Mouse (Mus musculus) hindbrain, embryonic 14.5 days (tissue): ENCODE measurements around the gene Gm4131. TPM values are rescaled to one million over a fixed set of nuclear protein-coding genes. Genes with fewer than 3 reads are reported as not detected.
"Not testable (repeated sequence)": the region's sequence is repeated elsewhere in the genome, so short reads cannot be mapped to it uniquely, and the experiment has no call there.

Experiments
- ATAC-seq: fragments of 200-750 bp; cut with Nextera tagmentation; 2 replicates; pipeline ENCODE4 v1.8.0; 2017; ENCODE audit warnings: moderate number of reproducible peaks, mild to moderate bottlenecking, moderate TSS enrichment, moderate library complexity; ENCODE audit not compliant: low FRiP score
- DNase-seq: peaks from one replicate; pipeline ENCODE4 v3.0.0-alpha.2; 2015; ENCODE audit warnings: low spot score
- H3K27ac ChIP-seq: fragments of 300-500 bp; sonication (generic); 2 replicates; pipeline ENCODE4 v1.5.1; 2014; ENCODE audit warnings: mild to moderate bottlenecking, moderate library complexity
- H3K27me3 ChIP-seq: fragments of 300-500 bp; sonication (generic); 2 replicates; pipeline ENCODE4 v1.6.1; 2014; ENCODE audit warnings: mild to moderate bottlenecking, low read length, mixed read lengths; ENCODE audit not compliant: control insufficient read depth, insufficient read depth
- H3K36me3 ChIP-seq: fragments of 300-500 bp; sonication (generic); replicated peaks from 2 replicates; pipeline ENCODE4 v1.6.1; 2014; ENCODE audit not compliant: control insufficient read depth, insufficient read depth
- H3K4me1 ChIP-seq: fragments of 300-500 bp; sonication (generic); replicated peaks from 2 replicates; pipeline ENCODE4 v1.6.1; 2014; ENCODE audit warnings: antibody characterized with exemption, low read length, mixed read lengths; ENCODE audit not compliant: control insufficient read depth, insufficient read depth
- H3K4me2 ChIP-seq: fragments of 300-500 bp; sonication (generic); replicated peaks from 2 replicates; pipeline ENCODE4 v1.6.1; 2014; ENCODE audit warnings: mild to moderate bottlenecking, moderate library complexity
- H3K4me3 ChIP-seq: fragments of 300-500 bp; sonication (generic); replicated peaks from 2 replicates; pipeline ENCODE4 v1.5.1; 2014; ENCODE audit warnings: mild to moderate bottlenecking, low read length
- H3K9ac ChIP-seq: fragments of 300-500 bp; sonication (generic); 2 replicates; pipeline ENCODE4 v1.6.1; 2014
- H3K9me3 ChIP-seq: fragments of 300-500 bp; sonication (generic); 2 replicates; pipeline ENCODE4 v1.6.1; 2016; ENCODE audit warnings: low read length; ENCODE audit not compliant: control insufficient read depth
- WGBS: fragments of 180-500 bp; shearing (Covaris S2); extraction: QIAGEN DNeasy Blood & Tissue Kit; methylation state at CpG from one replicate; pipeline ENCODE4 v1.1.7; 2014; 5-methylcytosine and 5-hydroxymethylcytosine counted together
- polyA plus RNA-seq: library from polyadenylated mRNA; unstranded; fragments of >200 nt; fragmentation: Nextera tagmentation; extraction: Ambion mirVana; gene quantifications from 2 replicates; pipeline ENCODE4 v1.2.1, GENCODE M21; 2014

The Gm4131 gene
- polyA plus RNA-seq = 0.17 and 0.30 TPM in 2 replicates

- H3K27me3 ChIP-seq, H3K9me3 ChIP-seq, H3K36me3 ChIP-seq, H3K9ac ChIP-seq, ATAC-seq, H3K4me3 ChIP-seq, H3K27ac ChIP-seq, H3K4me1 ChIP-seq, H3K4me2 ChIP-seq, DNase-seq: not testable (repeated sequence)
- 47% methylated on average over 9 of the region's 9 CpGs for WGBS
Measured at GRCm38 (mm10) chr14:62566821-62567220, at the start of gene Gm4131. TSS of gene Gm4131 (minus strand) at chr14:62566921.

GRCm38 (mm10) chr14:62609904-62610303 lies 43.2 kb upstream of the Gm4131 start:
- Histone ChIP-seq H3K9me3 (no peaks in the 10 kb centered on the region), H3K27ac (no peak overlapping the region), H3K27me3 (no peaks in the 10 kb centered on the region), H3K4me1 (no peaks in the 10 kb centered on the region), H3K4me3 (no peak overlapping the region), H3K4me2 (no peak overlapping the region), H3K9ac (no peak overlapping the region), H3K36me3 (peaks cover 23% of the 10 kb centered on the region)
- DNase-seq (no peak), ATAC-seq (no peak)
- WGBS = 87% methylated on average over 3 of the region's 3 CpGs

- WGBS = 55% methylated on average over 8 of the region's 8 CpGs
- Histone ChIP-seq H3K4me2 (no peak overlapping the region), H3K4me1 (no peaks in the 10 kb centered on the region), H3K36me3 (peaks cover 23% of the 10 kb centered on the region), H3K9me3 (no peaks in the 10 kb centered on the region), H3K27me3 (no peaks in the 10 kb centered on the region), H3K27ac (no peak overlapping the region), H3K9ac (no peak overlapping the region), H3K4me3 (no peak overlapping the region)
- DNase-seq (peak; percentile 69), ATAC-seq (peak; percentile 69; the same call in 1 of the 2 replicates)
Measured at GRCm38 (mm10) chr14:62607791-62608196, 41.1 kb upstream of the Gm4131 start.

GRCm38 (mm10) chr14:62602869-62603268 lies 36.1 kb upstream of the Gm4131 start:
- H3K9me3 ChIP-seq = no peaks in the 10 kb centered on the region
- peaks cover 4% of the 10 kb centered on the region; the same call in 1 of the 2 replicates for H3K4me1 ChIP-seq
- no peak overlapping the region for H3K4me3 ChIP-seq
- no peak overlapping the region for H3K9ac ChIP-seq
- no peak overlapping the region for H3K27ac ChIP-seq
- no peak for DNase-seq
- peaks cover 17% of the 10 kb centered on the region for H3K36me3 ChIP-seq
- 82% methylated on average over 1 of the region's 1 CpGs for WGBS
- H3K4me2 ChIP-seq = no peak overlapping the region
- no peak for ATAC-seq
- no peaks in the 10 kb centered on the region for H3K27me3 ChIP-seq

- Histone ChIP-seq H3K27me3 (no peaks in the 10 kb centered on the region), H3K4me3 (no peak overlapping the region), H3K9ac (no peak overlapping the region), H3K4me2 (no peak overlapping the region), H3K27ac (no peak overlapping the region), H3K36me3 (peaks cover 11% of the 10 kb centered on the region; the same call in 1 of the 2 replicates), H3K9me3 (no peaks in the 10 kb centered on the region), H3K4me1 (peaks cover 4% of the 10 kb centered on the region; the same call in 1 of the 2 replicates)
- DNase-seq (no peak), ATAC-seq (no peak)
- WGBS = 68% methylated on average over 1 of the region's 1 CpGs
Measured at GRCm38 (mm10) chr14:62602271-62602670, 35.5 kb upstream of the Gm4131 start.

- Histone ChIP-seq H3K4me1 (peaks cover 4% of the 10 kb centered on the region; the same call in 1 of the 2 replicates), H3K9ac (no peak overlapping the region), H3K27ac (no peak overlapping the region), H3K36me3 (peaks cover 6% of the 10 kb centered on the region), H3K4me3 (no peak overlapping the region), H3K27me3 (no peaks in the 10 kb centered on the region), H3K9me3 (no peaks in the 10 kb centered on the region), H3K4me2 (no peak overlapping the region)
- no peak for DNase-seq
- peak; percentile 60; the same call in 1 of the 2 replicates for ATAC-seq
- 24% methylated on average over 6 of the region's 6 CpGs for WGBS
Measured at GRCm38 (mm10) chr14:62600109-62600522, 33.4 kb upstream of the Gm4131 start.

- Histone ChIP-seq H3K4me1 (peaks cover 13% of the 10 kb centered on the region), H3K4me3 (no peak overlapping the region), H3K27ac (peak overlapping the region; percentile 66), H3K4me2 (no peak overlapping the region), H3K27me3 (no peaks in the 10 kb centered on the region), H3K36me3 (no peaks in the 10 kb centered on the region; the same call in 1 of the 2 replicates), H3K9me3 (no peaks in the 10 kb centered on the region), H3K9ac (no peak overlapping the region)
- 7% methylated on average over 3 of the region's 3 CpGs for WGBS
- ATAC-seq (peak; percentile 79; the same call in 1 of the 2 replicates), DNase-seq (peak; percentile 70)
Measured at GRCm38 (mm10) chr14:62585338-62585737, 18.6 kb upstream of the Gm4131 start.

- H3K4me1 ChIP-seq = peaks cover 13% of the 10 kb centered on the region
- no peak for ATAC-seq
- peak overlapping the region; percentile 49 for H3K27ac ChIP-seq
- H3K9ac ChIP-seq = peak overlapping the region; percentile 7; the same call in 1 of the 2 replicates
- no peaks in the 10 kb centered on the region for H3K27me3 ChIP-seq
- no peak overlapping the region for H3K4me2 ChIP-seq
- no peaks in the 10 kb centered on the region; the same call in 1 of the 2 replicates for H3K36me3 ChIP-seq
- no peak for DNase-seq
- H3K9me3 ChIP-seq = no peaks in the 10 kb centered on the region
- H3K4me3 ChIP-seq = no peak overlapping the region
Measured at GRCm38 (mm10) chr14:62584637-62585036, 17.9 kb upstream of the Gm4131 start.

- no peaks in the 10 kb centered on the region for H3K27me3 ChIP-seq
- H3K9ac ChIP-seq = no peak overlapping the region
- ATAC-seq = no peak
- no peak for DNase-seq
- no peaks in the 10 kb centered on the region for H3K9me3 ChIP-seq
- peak overlapping the region; percentile 40; the same call in 1 of the 2 replicates for H3K27ac ChIP-seq
- no peaks in the 10 kb centered on the region for H3K36me3 ChIP-seq
- no peak overlapping the region for H3K4me3 ChIP-seq
- WGBS = 28% methylated on average over 9 of the region's 9 CpGs
- H3K4me2 ChIP-seq = no peak overlapping the region
- H3K4me1 ChIP-seq = peaks cover 13% of the 10 kb centered on the region
Measured at GRCm38 (mm10) chr14:62581768-62582167, 15.0 kb upstream of the Gm4131 start.

GRCm38 (mm10) chr14:62580945-62581344 lies 14.2 kb upstream of the Gm4131 start:
- Histone ChIP-seq H3K4me3 (no peak overlapping the region), H3K9ac (no peak overlapping the region), H3K27me3 (no peaks in the 10 kb centered on the region), H3K9me3 (no peaks in the 10 kb centered on the region), H3K4me2 (no peak overlapping the region), H3K4me1 (peaks cover 12% of the 10 kb centered on the region), H3K36me3 (no peaks in the 10 kb centered on the region), H3K27ac (no peak overlapping the region; the same call in 1 of the 2 replicates)
- no peak for DNase-seq
- WGBS = 86% methylated on average over 3 of the region's 3 CpGs
- no peak for ATAC-seq
